Mouse (Mus musculus) MEL (cell line): ENCODE measurements at regions not wholly inside any gene's neighbourhood (a gene's known extent, or its start where the extent isn't known, plus 50 kb on each side); places are given as distances from the start of the nearest gene placed in this dataset.

Experiments
- DNase-seq: peaks from one replicate; pipeline ENCODE4 v3.0.0; 2011; ENCODE audit warnings: low read depth, low spot score
- H3K27ac ChIP-seq: 2 replicates; pipeline ENCODE4 v1.5.1; 2012; ENCODE audit warnings: low read depth, mild to moderate bottlenecking, control low read depth, low read length, moderate library complexity; ENCODE audit not compliant: control insufficient read depth
- H3K27me3 ChIP-seq, 2 experiments: fragments of 150-350 bp in 1 of 2; sonication (generic) in 1 of 2; 2 replicates each; pipeline ENCODE4 v1.6.1; 2012; ENCODE audit warnings: low read length in 2 of 2, mild to moderate bottlenecking in 2 of 2, improper control_type of control experiment in 1 of 2, moderate library complexity in 1 of 2; ENCODE audit not compliant: insufficient read depth in 2 of 2, control insufficient read depth in 1 of 2
- H3K36me3 ChIP-seq, 2 experiments: 2 replicates each; pipeline ENCODE4 v1.6.1; 2012 to 2014; ENCODE audit warnings: low read length in 2 of 2, improper control_type of control experiment in 1 of 2, inconsistent platforms in 1 of 2, mild to moderate bottlenecking in 1 of 2; ENCODE audit not compliant: insufficient read depth in 2 of 2, control insufficient read depth in 1 of 2
- H3K4me1 ChIP-seq, 2 experiments: fragments of 150-350 bp in 1 of 2; sonication (generic) in 1 of 2; 2 replicates each; pipeline ENCODE4 v1.6.1; 2012; ENCODE audit warnings: low read length in 2 of 2, improper control_type of control experiment in 1 of 2, mild to moderate bottlenecking in 1 of 2; ENCODE audit not compliant: insufficient read depth in 2 of 2, control insufficient read depth in 1 of 2
- H3K4me3 ChIP-seq, 2 experiments: fragments of 150-350 bp in 1 of 2; sonication (generic) in 1 of 2; 2 replicates each; pipeline ENCODE4 v1.5.1; 2012; ENCODE audit warnings: low read depth in 2 of 2, low read length in 2 of 2, mild to moderate bottlenecking in 2 of 2, moderate library complexity in 2 of 2, control low read depth in 1 of 2, improper control_type of control experiment in 1 of 2; ENCODE audit not compliant: control insufficient read depth in 1 of 2, insufficient read depth in 1 of 2
- H3K79me2 ChIP-seq: 2 replicates; pipeline ENCODE4 v1.6.1; 2012; ENCODE audit warnings: mild to moderate bottlenecking, low read length, moderate library complexity; ENCODE audit not compliant: control insufficient read depth, poor library complexity, insufficient read depth
- H3K9ac ChIP-seq: 2 replicates; pipeline ENCODE4 v1.6.1; 2012; ENCODE audit warnings: low read depth, mild to moderate bottlenecking, control low read depth, low read length, moderate library complexity; ENCODE audit not compliant: control insufficient read depth, poor library complexity, severe bottlenecking
- H3K9me3 ChIP-seq: fragments of 150-350 bp; sonication (generic); replicated peaks from 2 replicates; pipeline ENCODE4 v1.6.1; 2012; ENCODE audit warnings: mild to moderate bottlenecking, low read length, improper control_type of control experiment, moderate library complexity; ENCODE audit not compliant: insufficient read depth
- CHD1 ChIP-seq: IDR thresholded peaks from 2 replicates; pipeline ENCODE4 v1.6.1; 2012; ENCODE audit warnings: low read depth, mild to moderate bottlenecking, inconsistent platforms, low read length, improper control_type of control experiment
- CHD2 ChIP-seq: IDR thresholded peaks from 2 replicates; pipeline ENCODE4 v1.6.1; 2011; ENCODE audit warnings: low read length, improper control_type of control experiment
- ELF1 ChIP-seq: IDR thresholded peaks from 2 replicates; pipeline ENCODE4 v1.6.1; 2014; ENCODE audit warnings: low read depth, mild to moderate bottlenecking, inconsistent platforms, low read length, improper control_type of control experiment, moderate library complexity
- EP300 ChIP-seq, 2 experiments: IDR thresholded peaks; 2 replicates each; pipeline ENCODE4 v1.6.1; 2011; ENCODE audit warnings: improper control_type of control experiment in 2 of 2, low read length in 2 of 2, low read depth in 1 of 2, mild to moderate bottlenecking in 1 of 2
- ETS1 ChIP-seq: IDR thresholded peaks from 2 replicates; pipeline ENCODE4 v1.6.1; 2012; ENCODE audit warnings: low read depth, mild to moderate bottlenecking, inconsistent platforms, low read length, improper control_type of control experiment, moderate library complexity
- GABPA ChIP-seq: IDR thresholded peaks from 2 replicates; pipeline ENCODE4 v1.6.1; 2012; ENCODE audit warnings: low read depth, mild to moderate bottlenecking, inconsistent platforms, low read length, improper control_type of control experiment, moderate library complexity
- JUND ChIP-seq: IDR thresholded peaks from 2 replicates; pipeline ENCODE4 v1.6.1; 2011; ENCODE audit warnings: low read depth, mild to moderate bottlenecking, improper control_type of control experiment, low read length
- KAT2A ChIP-seq: conservative IDR thresholded peaks from 2 replicates; pipeline ENCODE4 v1.6.1; 2012; ENCODE audit warnings: low read depth, low read length, improper control_type of control experiment, inconsistent platforms
- MAX ChIP-seq: IDR thresholded peaks from 2 replicates; pipeline ENCODE4 v1.6.1; 2011; ENCODE audit warnings: low read length, improper control_type of control experiment
- MXI1 ChIP-seq: IDR thresholded peaks from 2 replicates; pipeline ENCODE4 v1.6.1; 2011; ENCODE audit warnings: mild to moderate bottlenecking, low read depth, low read length, improper control_type of control experiment
- MYC ChIP-seq: IDR thresholded peaks from 2 replicates; pipeline ENCODE4 v1.6.1; 2011; ENCODE audit warnings: low read depth, mild to moderate bottlenecking, low read length, improper control_type of control experiment, moderate library complexity
- NRF1 ChIP-seq: IDR thresholded peaks from 2 replicates; pipeline ENCODE4 v1.6.1; 2014; ENCODE audit warnings: low read depth, mild to moderate bottlenecking, inconsistent platforms, low read length, improper control_type of control experiment, moderate library complexity; ENCODE audit not compliant: poor library complexity, insufficient read depth, severe bottlenecking
- POLR2A ChIP-seq, 2 experiments: IDR thresholded peaks; 2 replicates each; pipeline ENCODE4 v1.6.1; 2011 to 2012; ENCODE audit warnings: low read length in 2 of 2, mild to moderate bottlenecking in 2 of 2, control low read depth in 1 of 2, improper control_type of control experiment in 1 of 2, low read depth in 1 of 2, moderate library complexity in 1 of 2; ENCODE audit not compliant: control insufficient read depth in 1 of 2, insufficient read depth in 1 of 2, poor library complexity in 1 of 2
- POLR2AphosphoS2 ChIP-seq: IDR thresholded peaks from 2 replicates; pipeline ENCODE4 v1.6.1; 2011; ENCODE audit warnings: low read length, improper control_type of control experiment
- POLR2AphosphoS5 ChIP-seq: IDR thresholded peaks from 2 replicates; pipeline ENCODE4 v1.6.1; 2012; ENCODE audit warnings: low read depth, borderline replicate concordance, mild to moderate bottlenecking, inconsistent platforms, low read length, moderate library complexity, mixed read lengths
- RAD21 ChIP-seq: IDR thresholded peaks from 2 replicates; pipeline ENCODE4 v1.6.1; 2011; ENCODE audit warnings: mild to moderate bottlenecking, low read depth, low read length, improper control_type of control experiment
- RCOR1 ChIP-seq: IDR thresholded peaks from 2 replicates; pipeline ENCODE4 v1.6.1; 2012; ENCODE audit warnings: low read depth, mild to moderate bottlenecking, inconsistent platforms, low read length, improper control_type of control experiment
- SMC3 ChIP-seq: IDR thresholded peaks from 2 replicates; pipeline ENCODE4 v1.6.1; 2011; ENCODE audit warnings: low read depth, low read length, improper control_type of control experiment
- TCF12 ChIP-seq: IDR thresholded peaks from 2 replicates; pipeline ENCODE4 v1.6.1; 2014; ENCODE audit warnings: low read depth, mild to moderate bottlenecking, inconsistent platforms, low read length, improper control_type of control experiment, moderate library complexity
- ZC3H11A ChIP-seq: IDR thresholded peaks from 2 replicates; pipeline ENCODE4 v1.6.1; 2012; ENCODE audit warnings: low read depth, mild to moderate bottlenecking, inconsistent platforms, low read length, improper control_type of control experiment
- ZNF384 ChIP-seq: IDR thresholded peaks from 2 replicates; pipeline ENCODE4 v1.6.1; 2012; ENCODE audit warnings: low read depth, mild to moderate bottlenecking, inconsistent platforms, low read length, improper control_type of control experiment

DNA sequence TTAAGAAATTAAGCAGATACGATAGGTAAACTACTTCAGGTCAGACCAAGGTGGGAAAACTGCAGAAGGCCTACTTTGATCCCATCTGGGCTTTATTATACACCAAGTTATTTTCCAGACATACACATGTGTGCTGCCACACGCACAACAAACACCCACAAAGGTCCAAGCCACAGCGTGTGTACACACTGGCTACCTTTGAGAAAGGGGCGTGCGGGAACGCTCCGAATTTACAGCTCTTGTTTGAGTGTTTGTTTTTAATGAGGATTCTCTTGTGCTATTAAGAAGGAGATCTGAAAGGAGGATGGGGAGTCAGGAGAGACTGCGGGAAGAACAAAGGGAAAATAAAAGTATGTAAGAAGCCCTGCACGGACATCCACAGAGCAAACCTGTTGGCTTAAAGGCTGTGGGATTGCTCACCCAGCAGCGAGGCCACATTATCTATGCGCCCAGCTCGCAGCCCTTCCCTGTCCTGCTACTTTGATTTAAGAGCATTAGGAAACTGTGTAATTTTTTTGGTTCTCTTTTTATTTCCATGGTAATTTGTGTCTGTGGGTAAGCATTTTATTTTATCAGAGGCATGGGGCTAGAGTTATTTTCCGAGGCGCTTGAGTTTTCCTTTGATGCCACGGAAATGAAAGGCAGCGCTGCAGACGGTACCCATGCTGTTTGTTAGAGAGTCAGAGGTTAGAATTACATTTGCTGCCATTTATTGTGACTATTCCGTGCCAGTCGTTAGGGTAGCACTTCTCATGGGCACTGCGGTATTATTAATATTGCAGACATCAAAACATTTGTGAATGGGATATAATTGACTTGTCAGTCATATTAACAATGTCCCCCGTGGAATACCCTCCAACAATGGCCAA, 272.4 kb downstream of the Nr2f2 start:
- no peaks in the 10 kb centered on the region for H3K36me3 ChIP-seq
- no peak for DNase-seq
- H3K27me3 ChIP-seq = no peaks in the 10 kb centered on the region
- H3K9me3 ChIP-seq = no peaks in the 10 kb centered on the region
- no peak overlapping the region for H3K9ac ChIP-seq
- H3K4me1 ChIP-seq = no peaks in the 10 kb centered on the region
- H3K79me2 ChIP-seq = no peaks in the 10 kb centered on the region
- no peak for TF ChIP-seq ETS1
- no peak overlapping the region for H3K4me3 ChIP-seq
- H3K27ac ChIP-seq = no peak overlapping the region

DNA sequence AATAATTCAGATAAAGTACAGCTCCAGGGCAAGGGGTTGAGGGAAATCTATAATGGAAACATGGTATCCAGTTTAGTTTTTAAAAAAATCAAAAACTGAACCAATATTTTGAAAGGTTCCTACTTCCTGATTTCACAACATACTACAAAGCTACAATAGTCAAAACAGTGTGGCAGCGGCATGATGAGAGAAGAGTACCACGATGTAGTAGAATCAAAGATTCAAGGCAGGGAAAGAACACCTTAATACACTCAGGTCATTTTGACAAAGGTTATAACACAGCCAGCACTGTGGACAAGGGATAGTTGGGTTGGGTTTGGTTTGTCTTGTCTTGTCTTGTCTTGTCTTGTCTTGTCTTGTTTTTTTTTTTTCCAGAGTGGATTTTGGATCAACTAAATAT, 274.4 kb downstream of the Nr2f2 start:
- Histone ChIP-seq H3K36me3 (no peaks in the 10 kb centered on the region), H3K27me3 (no peaks in the 10 kb centered on the region), H3K9me3 (no peaks in the 10 kb centered on the region)
- no peak for TF ChIP-seq ZC3H11A
- TF ChIP-seq CHD1 = no peak
- no peak for TF ChIP-seq ETS1
- TF ChIP-seq POLR2AphosphoS5 = no peak
- no peak for TF ChIP-seq SMC3
- TF ChIP-seq TCF12 = no peak
- no peak for TF ChIP-seq POLR2AphosphoS2
- no peak for TF ChIP-seq RAD21
- TF ChIP-seq GABPA = no peak
- TF ChIP-seq JUND = no peak
- TF ChIP-seq POLR2A (IDR thresholded peaks at IDR 0.05; ENCODE audit: control insufficient read depth in 1 of 2, insufficient read depth in 1 of 2, low read depth in 1 of 2, low read length in 2 of 2, poor library complexity in 1 of 2) = no peak
- TF ChIP-seq ZNF384 = no peak
- no peak for TF ChIP-seq CHD2
- TF ChIP-seq ELF1 = no peak
- TF ChIP-seq KAT2A = no peak
- TF ChIP-seq MYC = no peak
- TF ChIP-seq, all 39 proteins: peak for 0
- no peak for DNase-seq
- no peaks in the 10 kb centered on the region for H3K79me2 ChIP-seq
- H3K4me1 ChIP-seq = no peaks in the 10 kb centered on the region
- no peak overlapping the region for H3K4me3 ChIP-seq
- no peak overlapping the region for H3K27ac ChIP-seq
- H3K9ac ChIP-seq = no peak overlapping the region

DNA sequence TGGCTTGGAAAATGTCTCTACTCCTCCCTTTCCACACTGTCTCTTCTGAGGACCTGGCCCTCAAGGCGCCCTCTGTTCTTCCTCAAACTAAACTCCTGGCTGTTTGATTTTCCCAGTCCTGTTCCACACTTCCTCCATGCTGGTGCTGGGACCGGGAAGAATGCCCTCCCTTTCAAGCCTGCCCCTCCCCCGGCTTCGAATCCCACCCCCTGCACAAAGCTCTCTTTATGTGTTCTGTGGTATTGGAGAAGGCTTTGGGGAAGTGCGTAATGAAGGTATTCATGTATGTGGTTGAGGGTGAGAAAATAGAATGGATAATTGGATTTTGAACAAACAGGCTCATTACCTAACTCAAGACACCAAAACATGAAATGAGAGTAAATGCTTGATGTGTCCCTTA, 277.4 kb downstream of the Nr2f2 start:
- Histone ChIP-seq H3K36me3 (no peaks in the 10 kb centered on the region), H3K4me3 (no peak overlapping the region), H3K79me2 (no peaks in the 10 kb centered on the region), H3K27me3 (no peaks in the 10 kb centered on the region), H3K4me1 (no peaks in the 10 kb centered on the region), H3K9me3 (no peaks in the 10 kb centered on the region), H3K27ac (no peak overlapping the region), H3K9ac (no peak overlapping the region)
- no peak for DNase-seq
- no peak for TF ChIP-seq POLR2AphosphoS5
- TF ChIP-seq NRF1 = no peak
- no peak for TF ChIP-seq ZC3H11A
- TF ChIP-seq RCOR1 = no peak
- TF ChIP-seq MAX = no peak
- no peak for TF ChIP-seq EP300 (IDR thresholded peaks at IDR 0.05; ENCODE audit: low read depth in 1 of 2, low read length in 2 of 2)
- no peak for TF ChIP-seq MXI1
